Mouse (Mus musculus) liver, embryonic 14.5 days (tissue): ENCODE measurements around the gene Ptpn18. TPM values are rescaled to one million over a fixed set of nuclear protein-coding genes. Genes with fewer than 3 reads are reported as not detected.
A peak's percentile ranks its signal among the peaks of the same experiment; 100 is the strongest.

ENCODE experiments used
- ATAC-seq: fragments of 200-750 bp; cut with Nextera tagmentation; 2 replicates; pipeline ENCODE4 v1.8.0; 2017; ENCODE audit warnings: moderate number of reproducible peaks, mild to moderate bottlenecking, moderate library complexity; ENCODE audit not compliant: insufficient read depth
- DNase-seq, 3 experiments: peaks; one replicate each; pipeline ENCODE4 v3.0.0-alpha.2; 2012 to 2013; ENCODE audit warnings: low read depth in 3 of 3, low spot score in 3 of 3
- H3K27ac ChIP-seq: fragments of 300-500 bp; sonication (generic); 2 replicates; pipeline ENCODE4 v1.5.1; 2014; ENCODE audit warnings: moderate library complexity, mild to moderate bottlenecking, control low read depth, inconsistent platforms
- H3K27me3 ChIP-seq: fragments of 300-500 bp; sonication (generic); 2 replicates; pipeline ENCODE4 v1.6.1; 2014; ENCODE audit warnings: mild to moderate bottlenecking, low read length, moderate library complexity; ENCODE audit not compliant: control insufficient read depth, insufficient read depth
- H3K36me3 ChIP-seq: fragments of 300-500 bp; sonication (generic); replicated peaks from 2 replicates; pipeline ENCODE4 v1.6.1; 2014; ENCODE audit warnings: low read depth; ENCODE audit not compliant: control insufficient read depth, insufficient read depth
- H3K4me1 ChIP-seq, 2 experiments: fragments of 200-500 bp in 1 of 2; fragments of 300-500 bp in 1 of 2; sonication (generic) in 1 of 2; replicated peaks; 2 replicates each; pipeline ENCODE4 v1.6.1; 2012 to 2014; ENCODE audit warnings: antibody characterized with exemption in 1 of 2, inconsistent platforms in 1 of 2, low read length in 1 of 2; ENCODE audit not compliant: control insufficient read depth in 2 of 2, insufficient read depth in 2 of 2
- H3K4me2 ChIP-seq: fragments of 300-500 bp; sonication (generic); 2 replicates; pipeline ENCODE4 v1.6.1; 2014; ENCODE audit warnings: low read depth, mild to moderate bottlenecking, control low read depth, moderate library complexity
- H3K4me3 ChIP-seq, 2 experiments: fragments of 200-500 bp in 1 of 2; fragments of 300-500 bp in 1 of 2; sonication (generic) in 1 of 2; 2 replicates each; pipeline ENCODE4 v1.5.1; 2012 to 2014; ENCODE audit warnings: low read depth in 2 of 2, low read length in 2 of 2, mild to moderate bottlenecking in 2 of 2, control low read depth in 1 of 2, inconsistent platforms in 1 of 2, moderate library complexity in 1 of 2; ENCODE audit not compliant: insufficient read depth in 1 of 2
- H3K9ac ChIP-seq: fragments of 300-500 bp; sonication (generic); replicated peaks from 2 replicates; pipeline ENCODE4 v1.6.1; 2014; ENCODE audit warnings: mild to moderate bottlenecking, control low read depth, moderate library complexity
- H3K9me3 ChIP-seq: fragments of 300-500 bp; sonication (generic); 2 replicates; pipeline ENCODE4 v1.6.1; 2016; ENCODE audit warnings: low read length, mixed read lengths; ENCODE audit not compliant: control insufficient read depth
- CTCF ChIP-seq: IDR thresholded peaks from 2 replicates; pipeline ENCODE4 v1.5.1; 2016; ENCODE audit warnings: antibody characterized with exemption, low read depth, control low read depth
- EP300 ChIP-seq: IDR thresholded peaks from 2 replicates; pipeline ENCODE4 v1.6.1; 2016; ENCODE audit warnings: antibody characterized with exemption, low read depth
- WGBS: fragments of 180-500 bp; shearing (Covaris S2); extraction: QIAGEN DNeasy Blood & Tissue Kit; methylation state at CpG from one replicate; pipeline ENCODE4 v1.1.7; 2014; ENCODE audit not compliant: insufficient replicate concordance; 5-methylcytosine and 5-hydroxymethylcytosine counted together
- polyA plus RNA-seq, 2 experiments: library from polyadenylated mRNA; depleted of rRNA in 1 of 2; stranded (reverse) in 1 of 2; unstranded in 1 of 2; fragments of >200 nt; fragmentation: Nextera tagmentation in 1 of 2; extraction: Ambion mirVana in 1 of 2; gene quantifications; 2 replicates each; pipeline versions ENCODE4 v1.2.1 to v1.2.3; 2012 to 2014

Ptpn18 gene
- polyA plus RNA-seq, 2 experiments, result 23.8 to 26.4 TPM

GRCm38 (mm10) chr1:34484470-34484869, 24.9 kb downstream of the Ptpn18 start:
- Histone ChIP-seq H3K4me1 (peaks cover 0 to 5% of the 10 kb centered on the region in 2 experiments; a peak in 1 of 4 replicates), H3K27me3 (no peaks in the 10 kb centered on the region), H3K9me3 (no peaks in the 10 kb centered on the region), H3K27ac (no peak overlapping the region), H3K36me3 (no peaks in the 10 kb centered on the region), H3K4me3 (no peak overlapping the region), H3K4me2 (no peak overlapping the region), H3K9ac (no peak overlapping the region)
- ATAC-seq, result no peak
- no peak for DNase-seq
- TF ChIP-seq CTCF (no peak), EP300 (no peak)
- WGBS, result 48% methylated on average over 10 of the region's 10 CpGs

GRCm38 (mm10) chr1:34485461-34486188, 26.1 kb downstream of the Ptpn18 start:
- H3K4me3 ChIP-seq, result peak overlapping the region; percentile 4 to 17; a peak in 3 of 4 replicates
- H3K4me1 ChIP-seq, result peaks cover 0 to 6% of the 10 kb centered on the region in 2 experiments; a peak in 1 of 4 replicates
- ATAC-seq, result peak; percentile 37; the same call in 1 of the 2 replicates
- WGBS, result 5% methylated on average over 25 of the region's 25 CpGs
- no peak overlapping the region for H3K27ac ChIP-seq
- no peak for DNase-seq
- H3K4me2 ChIP-seq, result peak overlapping the region; percentile 42
- H3K36me3 ChIP-seq, result no peaks in the 10 kb centered on the region
- no peaks in the 10 kb centered on the region for H3K9me3 ChIP-seq
- no peaks in the 10 kb centered on the region for H3K27me3 ChIP-seq
- H3K9ac ChIP-seq, result no peak overlapping the region
- TF ChIP-seq CTCF (peak; percentile 77), EP300 (no peak)

- H3K4me3 ChIP-seq, result no peak overlapping the region
- DNase-seq (no peak), ATAC-seq (no peak)
- no peak overlapping the region for H3K27ac ChIP-seq
- 71% methylated on average over 3 of the region's 3 CpGs for WGBS
- H3K9ac ChIP-seq, result no peak overlapping the region
- no peaks in the 10 kb centered on the region for H3K9me3 ChIP-seq
- peaks cover 0 to 6% of the 10 kb centered on the region in 2 experiments; a peak in 1 of 4 replicates for H3K4me1 ChIP-seq
- H3K27me3 ChIP-seq, result no peaks in the 10 kb centered on the region
- H3K36me3 ChIP-seq, result no peaks in the 10 kb centered on the region
- no peak overlapping the region for H3K4me2 ChIP-seq
- TF ChIP-seq CTCF (peak; percentile 33; the same call in 1 of the 2 replicates), EP300 (no peak)
Measured at GRCm38 (mm10) chr1:34487383-34487782, 27.8 kb downstream of the Ptpn18 start.

DNA sequence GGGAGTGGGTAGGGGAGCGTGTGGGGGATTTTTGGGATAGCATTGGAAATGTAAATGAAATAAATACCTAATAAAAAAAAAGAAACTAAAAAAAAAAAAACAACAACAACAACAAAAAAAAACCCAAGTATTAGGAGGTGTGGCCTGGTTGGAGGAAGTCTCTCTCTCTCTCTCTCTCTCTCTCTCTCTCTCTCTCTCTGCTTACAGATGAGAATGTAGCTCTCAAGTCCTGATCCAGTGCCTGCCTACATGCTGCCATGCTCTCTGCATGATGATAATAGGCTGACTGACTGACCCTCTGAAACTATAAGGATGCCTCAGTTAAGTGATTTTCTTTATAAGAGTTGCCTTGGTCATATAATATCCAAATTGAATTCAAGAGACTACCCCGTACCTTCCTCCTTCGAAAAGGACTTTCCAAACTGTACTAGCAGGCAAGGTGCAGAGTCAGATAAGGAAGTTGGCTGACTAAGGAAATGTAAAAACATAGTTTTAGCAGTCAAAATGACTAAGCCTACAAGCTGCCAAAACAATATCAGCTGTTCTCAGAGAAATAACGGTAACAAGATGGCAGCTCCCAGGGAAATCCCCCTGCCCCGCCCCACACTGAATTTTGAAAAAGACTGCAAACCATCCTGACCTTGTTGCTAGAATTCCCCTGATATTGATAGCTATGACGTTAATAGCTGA, 30.4 kb downstream of the Ptpn18 start:
- WGBS, result 27% methylated on average over 6 of the region's 6 CpGs
- DNase-seq (peak; percentile 50 to 72 (median 71)), ATAC-seq (peak; percentile 41; the same call in 1 of the 2 replicates)
- no peaks in the 10 kb centered on the region for H3K36me3 ChIP-seq
- peaks cover 0 to 6% of the 10 kb centered on the region in 2 experiments; a peak in 1 of 4 replicates for H3K4me1 ChIP-seq
- TF ChIP-seq CTCF (no peak), EP300 (peak; percentile 49; the same call in 1 of the 2 replicates)
- H3K4me2 ChIP-seq, result no peak overlapping the region; the same call in 1 of the 2 replicates
- H3K27me3 ChIP-seq, result no peaks in the 10 kb centered on the region
- no peaks in the 10 kb centered on the region for H3K9me3 ChIP-seq
- H3K9ac ChIP-seq, result no peak overlapping the region
- H3K27ac ChIP-seq, result no peak overlapping the region
- H3K4me3 ChIP-seq, result no peak overlapping the region

- Histone ChIP-seq H3K4me2 (no peak overlapping the region), H3K27ac (no peak overlapping the region), H3K4me1 (peaks cover 0 to 2% of the 10 kb centered on the region in 2 experiments; a peak in 1 of 4 replicates), H3K27me3 (no peaks in the 10 kb centered on the region), H3K36me3 (no peaks in the 10 kb centered on the region), H3K9me3 (no peaks in the 10 kb centered on the region), H3K4me3 (no peak overlapping the region), H3K9ac (no peak overlapping the region)
- WGBS, result 52% methylated on average over 4 of the region's 4 CpGs
- DNase-seq, result no peak
- TF ChIP-seq EP300 (no peak), CTCF (no peak)
- ATAC-seq, result no peak
Measured at GRCm38 (mm10) chr1:34491480-34491879, 31.9 kb downstream of the Ptpn18 start.
